Mouse (Mus musculus): ENCODE data around the gene Lef1.

Gene Lef1

GRCm38 (mm10) chr3:131254991-131255390 lies 144.7 kb downstream of the Lef1 start:
- no peak for DNase-seq

GRCm38 (mm10) chr3:131255399-131255981 lies 145.2 kb downstream of the Lef1 start:
- DNase-seq, result no peak

- DNase-seq, result no peak
Measured at GRCm38 (mm10) chr3:131258921-131259320, 148.7 kb downstream of the Lef1 start.

- no peak for DNase-seq
Measured at GRCm38 (mm10) chr3:131259392-131259965, 149.2 kb downstream of the Lef1 start.

- DNase-seq, result no peak
Measured at GRCm38 (mm10) chr3:131260418-131260817, 150.1 kb downstream of the Lef1 start.

- DNase-seq, result peak; percentile 17
Measured at GRCm38 (mm10) chr3:131263766-131264486, 153.7 kb downstream of the Lef1 start.

GRCm38 (mm10) chr3:131265516-131265915 lies 155.2 kb downstream of the Lef1 start:
- no peak for DNase-seq

GRCm38 (mm10) chr3:131266366-131267050 lies 156.2 kb downstream of the Lef1 start:
- DNase-seq, result no peak

- no peak for DNase-seq
Measured at GRCm38 (mm10) chr3:131270381-131270780, 160.1 kb downstream of the Lef1 start.

GRCm38 (mm10) chr3:131271157-131271556 lies 160.9 kb downstream of the Lef1 start:
- DNase-seq, result peak; percentile 67

- DNase-seq, result peak; percentile 89
Measured at GRCm38 (mm10) chr3:131271559-131272373, 161.5 kb downstream of the Lef1 start, which contains the start of gene Hadh. Gene Hadh (minus strand): TSS chr3:131272101.

- DNase-seq, result no peak
Measured at GRCm38 (mm10) chr3:131272374-131273100, 162.3 kb downstream of the Lef1 start.
